Mouse (Mus musculus) kidney, adult 2 months (tissue): ENCODE results near the gene T2.

Experiments
- CTCF ChIP-seq: fragments of 200-500 bp; conservative IDR thresholded peaks from 2 replicates; pipeline ENCODE4 v1.5.1; 2011; ENCODE audit warnings: low read depth, mild to moderate bottlenecking, control low read depth, low read length, moderate library complexity, mixed read lengths; ENCODE audit not compliant: insufficient read depth, insufficient read length
- POLR2A ChIP-seq: fragments of 200-500 bp; IDR thresholded peaks from one replicate; pipeline ENCODE4 v1.6.1; 2011; ENCODE audit warnings: low read depth, low read length, control low read depth

GRCm38 (mm10) chr17:8433121-8433977 lies 77.6 kb downstream of the T2 start:
- TF ChIP-seq CTCF (no peak), POLR2A (no peak)
